Mouse (Mus musculus): ENCODE data around the gene Plcl1.

The Plcl1 gene

GRCm38 (mm10) chr1:55612759-55613328 lies 207.1 kb downstream of the Plcl1 start:
- no peak for DNase-seq (ENCODE audit: low spot score)

- DNase-seq (ENCODE audit: low spot score), result no peak
Measured at GRCm38 (mm10) chr1:55617857-55618256, 212.1 kb downstream of the Plcl1 start.

DNA sequence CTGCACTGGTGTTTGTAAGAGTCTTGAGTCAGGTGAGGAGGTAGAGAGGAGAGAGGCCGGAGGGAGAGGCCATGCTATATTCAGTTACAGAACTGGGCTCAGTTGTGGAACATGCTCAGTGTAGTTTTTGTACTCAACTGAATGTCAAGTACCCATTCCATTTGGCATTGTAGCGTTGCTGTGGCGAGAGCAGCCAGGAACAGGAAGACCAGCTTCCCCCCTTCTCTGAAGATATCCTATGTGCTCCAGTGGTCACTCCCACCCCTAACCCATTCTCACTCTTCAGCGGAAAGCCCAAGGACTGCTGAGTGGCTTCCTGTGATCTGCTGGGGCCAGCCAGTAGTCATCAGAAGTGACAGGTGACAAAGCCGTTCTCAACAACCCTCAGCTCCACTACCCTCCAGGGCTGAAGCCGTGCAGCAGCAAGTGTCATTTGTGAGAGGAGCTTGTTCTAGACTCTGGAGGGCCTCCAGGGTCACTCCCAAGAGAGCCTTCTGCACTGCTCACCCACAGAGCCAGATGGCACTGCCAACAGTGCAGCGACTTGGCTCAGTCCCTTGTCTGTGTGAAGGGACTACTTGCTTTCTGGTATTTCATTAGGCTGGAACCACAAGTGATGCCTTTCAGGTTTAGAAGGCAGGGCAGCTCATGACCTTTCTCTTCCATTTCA lies 213.0 kb downstream of the Plcl1 start:
- no peak for DNase-seq (ENCODE audit: low spot score)

DNA sequence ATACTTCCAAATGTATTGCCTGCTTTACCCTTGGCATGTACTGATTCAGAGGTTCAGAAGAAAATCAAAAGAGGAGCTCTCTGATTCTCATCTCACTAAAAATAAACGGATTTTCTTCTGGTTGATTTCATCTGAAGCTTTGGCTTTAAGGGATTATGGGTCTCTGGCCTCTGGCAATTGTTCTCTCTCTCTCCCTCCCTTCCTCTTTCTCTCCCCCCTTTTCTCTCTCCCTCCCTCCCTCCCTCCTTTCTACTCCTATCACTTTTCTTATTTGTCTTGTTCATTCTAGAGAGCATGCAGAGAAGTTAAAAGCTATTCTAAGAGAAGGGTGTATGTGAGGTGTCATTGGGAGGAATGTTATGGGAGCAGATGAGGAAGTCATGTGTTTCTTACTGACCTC lies 225.8 kb downstream of the Plcl1 start:
- no peak for DNase-seq (ENCODE audit: low spot score)

DNA sequence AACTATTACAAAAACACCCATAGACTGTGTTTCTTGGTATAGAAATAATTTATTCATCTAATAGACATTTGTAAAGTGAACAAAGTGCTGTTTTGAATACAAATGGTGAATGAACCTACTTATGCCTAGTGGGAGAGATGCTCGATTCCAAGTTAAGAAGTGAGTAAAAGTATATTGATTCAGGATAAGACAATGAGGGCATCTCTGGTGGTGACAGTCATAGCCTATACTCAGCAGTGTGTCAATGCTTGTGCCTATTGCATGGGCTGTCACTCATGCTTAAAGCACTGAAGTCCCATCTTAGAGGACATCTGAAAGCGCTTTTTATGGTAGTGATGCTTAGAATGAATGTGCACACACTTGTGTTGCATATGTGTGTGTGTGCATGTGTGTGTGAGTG lies 226.3 kb downstream of the Plcl1 start:
- no peak for DNase-seq (ENCODE audit: low spot score)

DNA sequence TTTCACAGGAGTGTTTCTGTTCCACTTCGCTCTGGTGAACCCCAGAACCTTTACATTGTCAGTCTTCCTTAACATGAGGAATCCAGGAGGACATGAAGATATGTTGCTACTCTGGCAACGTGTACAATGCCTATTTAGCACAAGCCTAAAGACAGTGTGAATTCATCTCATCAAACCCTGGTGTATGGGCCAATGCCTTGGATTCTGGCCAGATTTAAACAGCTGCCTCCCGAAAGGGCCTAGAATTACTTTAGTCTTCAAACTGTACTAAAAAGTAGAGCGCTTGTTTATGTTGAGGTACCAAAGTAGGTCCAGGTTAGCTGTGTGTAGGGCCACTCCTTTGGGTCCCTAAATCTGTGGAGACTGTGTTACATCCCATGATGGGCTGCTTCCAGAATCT lies 227.6 kb downstream of the Plcl1 start:
- DNase-seq (ENCODE audit: low spot score), result no peak

DNA sequence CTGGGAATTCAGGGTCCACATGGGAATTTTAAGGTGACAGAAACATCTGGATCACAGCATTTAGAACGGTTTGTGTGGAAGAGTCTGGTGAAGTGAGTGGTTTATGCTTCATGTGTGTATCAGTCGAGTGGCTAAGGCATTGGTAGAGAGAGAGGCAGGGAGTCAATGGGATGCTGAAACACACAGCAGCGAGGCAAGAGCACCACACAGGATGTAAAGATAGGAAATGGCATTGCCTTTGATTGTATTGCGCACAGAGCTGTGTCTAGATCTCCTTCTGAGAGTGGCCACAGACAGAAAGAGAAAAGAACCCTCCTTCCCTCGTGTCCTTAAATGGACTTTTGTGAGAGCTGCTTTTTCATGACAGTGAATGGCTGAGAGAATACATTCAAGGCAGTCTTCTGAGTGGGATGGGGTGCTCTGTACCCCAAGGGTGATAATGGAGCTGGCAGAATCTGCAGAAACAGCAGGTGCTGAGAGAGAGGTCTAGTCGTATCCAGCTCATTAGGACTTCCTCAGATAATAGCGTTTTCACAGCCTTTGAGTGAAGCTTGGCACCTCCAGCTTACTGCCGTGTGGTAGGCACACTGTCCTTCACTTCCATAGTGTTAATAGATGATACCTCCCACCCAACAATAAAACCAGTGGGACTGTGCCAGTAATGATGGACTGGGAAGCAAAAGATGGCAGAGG lies 253.9 kb downstream of the Plcl1 start:
- DNase-seq (ENCODE audit: low spot score), result no peak

DNA sequence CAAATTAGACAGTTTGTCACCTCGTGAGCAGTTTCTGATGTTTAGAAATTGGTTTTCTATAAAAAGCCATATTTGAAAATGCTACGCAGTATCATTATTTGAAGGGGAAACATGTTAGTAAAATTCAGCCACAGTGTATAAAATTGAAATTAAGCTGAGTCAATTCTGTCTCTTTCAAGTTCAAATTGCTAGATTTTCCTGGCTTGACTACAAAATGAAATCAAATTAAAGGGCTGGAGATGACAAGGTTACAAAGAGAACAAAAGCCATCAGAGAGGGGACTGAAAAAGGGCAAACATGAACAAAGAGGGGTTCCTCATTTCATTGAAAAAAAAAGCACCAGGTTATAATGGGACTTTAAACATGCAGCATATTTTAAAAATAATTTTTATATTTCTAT lies 255.7 kb downstream of the Plcl1 start:
- no peak for DNase-seq (ENCODE audit: low spot score)

- DNase-seq (ENCODE audit: low spot score), result no peak
Measured at GRCm38 (mm10) chr1:55665137-55665827, 259.6 kb downstream of the Plcl1 start.

GRCm38 (mm10) chr1:55665828-55666673 lies 260.3 kb downstream of the Plcl1 start:
- DNase-seq (ENCODE audit: low spot score), result no peak

GRCm38 (mm10) chr1:55666798-55667197 lies 261.1 kb downstream of the Plcl1 start:
- DNase-seq (ENCODE audit: low spot score), result no peak

DNA sequence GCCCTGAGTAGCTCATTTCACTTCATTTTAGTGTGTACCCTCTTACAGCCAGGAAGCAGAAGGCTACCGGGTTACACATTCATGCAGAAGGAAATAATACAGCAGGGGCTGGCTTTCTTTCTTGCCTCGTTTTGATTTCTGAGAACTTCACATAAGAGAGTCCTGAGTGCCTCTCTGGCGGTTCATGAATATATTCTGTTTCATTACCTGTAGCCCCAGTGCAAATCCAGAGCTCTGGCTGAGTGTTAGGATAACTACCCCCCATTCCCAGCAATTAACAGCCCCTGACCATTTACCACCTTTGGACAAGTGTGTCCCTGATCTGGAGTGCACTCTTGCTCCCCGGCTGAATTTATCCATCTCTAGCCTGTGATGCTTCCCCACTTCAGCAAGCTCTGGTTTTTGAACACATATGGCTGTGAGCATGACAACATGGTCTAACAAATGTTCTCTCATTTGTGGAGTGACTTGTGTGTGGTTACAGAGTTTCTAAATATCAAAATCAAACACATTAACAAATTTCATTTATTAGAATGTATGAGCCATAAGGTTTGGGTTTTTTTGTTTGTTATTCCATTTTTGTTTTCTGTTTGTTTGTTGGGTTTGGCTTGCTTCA lies 263.0 kb downstream of the Plcl1 start:
- DNase-seq (ENCODE audit: low spot score), result no peak

- no peak for DNase-seq (ENCODE audit: low spot score)
Measured at GRCm38 (mm10) chr1:55682676-55683075, 277.0 kb downstream of the Plcl1 start.

DNA sequence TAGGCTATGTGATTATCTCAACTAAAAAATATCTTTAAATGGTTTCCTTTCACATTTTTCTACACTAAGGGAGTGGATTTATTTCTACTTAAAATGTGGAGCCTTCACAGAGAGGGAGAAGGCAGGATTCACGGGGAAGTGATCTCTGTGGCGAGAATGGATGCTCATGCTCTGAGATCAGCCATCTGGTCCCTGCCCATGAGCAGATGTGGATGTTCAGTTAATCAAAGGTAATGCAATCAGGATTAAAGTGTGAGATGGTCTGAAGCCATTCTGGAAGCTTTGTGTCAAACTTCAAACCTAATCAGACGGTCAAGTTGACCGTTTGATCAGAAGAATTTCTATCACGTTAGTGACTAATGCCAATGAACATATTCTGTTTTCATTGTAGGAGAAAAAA lies 280.5 kb downstream of the Plcl1 start:
- DNase-seq (ENCODE audit: low spot score), result no peak

DNA sequence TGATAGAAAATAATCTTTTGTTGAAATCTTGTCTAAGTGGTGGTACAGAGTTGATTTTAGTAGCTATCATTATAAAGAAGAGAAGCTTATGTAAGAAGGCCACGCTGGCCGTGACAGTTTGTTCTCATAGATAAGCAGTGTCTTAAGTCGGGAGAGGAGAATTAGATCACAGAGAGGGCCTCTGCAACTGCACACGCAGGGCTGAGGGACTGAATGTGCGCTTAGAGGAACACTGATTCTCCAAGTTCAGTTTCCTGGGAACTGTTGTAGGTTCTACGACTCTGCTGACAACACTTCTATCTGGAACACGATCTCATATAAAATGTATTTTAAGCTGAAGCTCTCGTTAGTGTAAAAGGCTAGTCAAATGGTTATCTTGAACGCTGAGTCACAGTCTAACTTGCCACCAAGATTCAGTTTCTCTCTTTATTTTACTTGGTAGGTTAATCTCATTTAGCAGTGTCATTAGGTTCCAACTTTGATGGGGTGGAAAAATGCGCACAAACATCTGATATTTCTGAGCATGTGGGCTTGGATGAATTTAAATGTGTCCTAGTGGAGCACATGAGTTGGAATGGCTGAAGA lies 288.0 kb downstream of the Plcl1 start:
- DNase-seq (ENCODE audit: low spot score), result no peak

DNA sequence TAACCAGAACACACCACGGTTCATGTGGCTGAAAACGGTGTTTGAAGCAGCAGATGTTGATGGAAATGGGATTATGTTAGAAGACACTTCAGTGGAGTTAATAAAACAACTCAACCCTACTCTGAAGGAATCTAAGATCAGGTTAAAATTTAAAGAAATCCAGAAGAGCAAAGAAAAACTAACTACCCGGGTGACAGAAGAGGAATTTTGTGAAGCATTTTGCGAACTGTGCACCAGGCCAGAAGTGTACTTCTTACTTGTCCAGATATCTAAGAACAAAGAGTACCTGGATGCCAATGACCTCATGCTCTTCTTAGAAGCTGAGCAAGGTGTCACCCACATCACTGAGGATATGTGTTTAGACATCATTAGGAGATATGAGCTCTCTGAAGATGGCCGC lies 290.5 kb downstream of the Plcl1 start:
- DNase-seq (ENCODE audit: low spot score), result no peak

DNA sequence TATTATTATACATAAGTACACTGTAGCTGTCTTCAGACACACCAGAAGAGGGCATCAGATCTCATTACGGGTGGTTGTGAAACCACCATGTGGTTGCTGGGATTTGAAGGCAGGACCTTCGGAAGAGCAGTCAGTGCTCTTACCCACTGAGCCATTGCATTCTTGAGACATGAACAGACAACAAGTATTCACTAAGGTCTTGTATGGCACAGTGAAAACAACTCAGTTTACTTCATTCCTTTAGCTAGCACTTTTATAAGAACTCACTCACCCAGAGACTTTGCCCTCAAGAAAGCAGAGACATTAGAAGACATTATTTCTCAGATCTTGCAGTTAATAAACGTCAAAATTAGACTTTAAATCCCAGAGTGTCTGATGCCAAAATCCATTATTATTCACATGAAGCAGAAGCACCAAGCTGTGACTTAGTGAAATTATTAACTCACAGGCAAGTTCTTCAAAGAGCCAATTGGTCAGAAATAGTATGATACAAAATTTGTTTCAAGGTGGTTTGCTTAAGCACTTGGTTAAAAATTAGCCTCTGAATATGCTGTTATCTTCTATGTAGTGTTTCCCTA lies 293.8 kb downstream of the Plcl1 start:
- DNase-seq (ENCODE audit: low spot score), result no peak

DNA sequence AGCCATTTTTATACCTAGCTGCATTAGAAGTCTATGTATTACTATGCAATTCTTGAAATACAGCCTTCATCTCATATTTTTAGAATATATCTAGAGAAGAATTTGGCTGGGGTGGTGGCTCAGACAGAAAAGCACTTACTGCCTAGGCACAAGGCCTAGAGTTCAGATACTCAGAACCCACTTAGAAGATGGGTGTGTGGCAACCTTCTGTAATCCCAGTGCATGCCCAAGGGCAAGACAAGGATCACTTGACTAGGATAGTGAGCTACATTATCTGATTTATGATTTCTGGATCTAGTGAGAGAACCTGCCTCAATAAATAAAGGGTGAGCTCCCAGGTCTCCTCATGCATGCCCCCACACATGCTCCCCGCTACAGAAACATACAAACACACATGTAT lies 294.3 kb downstream of the Plcl1 start:
- DNase-seq (ENCODE audit: low spot score), result no peak

GRCm38 (mm10) chr1:55700726-55701125 lies 295.0 kb downstream of the Plcl1 start:
- DNase-seq (ENCODE audit: low spot score), result no peak

DNA sequence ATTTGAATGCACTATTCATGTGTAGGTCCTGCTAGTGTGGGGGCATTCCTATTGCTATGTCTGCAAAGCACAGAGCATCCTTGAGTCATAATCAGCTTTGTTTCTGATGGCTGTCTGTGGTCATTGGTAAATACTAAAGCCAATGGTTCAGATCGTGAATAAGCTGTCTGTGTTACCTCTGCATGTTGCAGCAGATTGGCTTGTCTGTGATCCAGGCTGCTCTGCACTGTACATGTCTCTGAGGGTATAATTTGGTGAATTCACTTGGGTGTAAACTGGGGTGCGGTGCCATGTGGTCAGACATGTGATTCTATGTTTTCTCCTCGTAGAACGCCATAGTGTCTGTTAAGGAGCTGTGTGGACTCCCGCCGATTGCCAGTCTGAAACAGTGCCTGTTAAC lies 295.9 kb downstream of the Plcl1 start:
- no peak for DNase-seq (ENCODE audit: low spot score)

- DNase-seq (ENCODE audit: low spot score), result no peak
Measured at GRCm38 (mm10) chr1:55702106-55702505, 296.4 kb downstream of the Plcl1 start.
